14 mouse cellular contexts compared by ENCODE assay signal in genomic region chr19:23036782-23037477, GRCm38 (mm10).
DNase-seq lines count a peak whose midpoint lies in the region; ATAC-seq and TF ChIP-seq lines count a peak whose summit lies in the region.
"Had no signal": no experiment of that assay in that cellular context is flagged by ENCODE, and none has a peak within 500 bp of the region (broad histone marks: within the 10 kb centered on the region; RNA-seq: fewer than 3 reads in every experiment).

No protein-coding gene starts in this region.

- DNase-seq in hindbrain, embryonic 14.5 days (ENCODE audit: low spot score): no peak
- no peak for DNase-seq in testis, postnatal 10 days (ENCODE audit: low spot score)
- peak; percentile 35 to 75 for DNase-seq in layer of hippocampus, adult 18-20 months (ENCODE audit: low spot score in 2 of 2)
- DNase-seq in thymus, postnatal 25 days: peak; percentile 15
- DNase-seq in c-Kit-positive CD71-positive TER-119-positive erythroid progenitor cells, embryonic 14.5 days (ENCODE audit: low spot score): no peak
- DNase-seq in cerebellum, adult 9-11 months: no peak
- DNase-seq: spleen, adult 18-20 months had no signal

- H3K36me3 ChIP-seq in hindbrain, embryonic 16.5 days (ENCODE audit: control insufficient read depth, insufficient read depth, low read length): no peaks in the 10 kb centered on the region
- H3K36me3 ChIP-seq in hindbrain, embryonic 14.5 days (replicated peaks; ENCODE audit: control insufficient read depth, insufficient read depth): no peaks in the 10 kb centered on the region
- H3K36me3 ChIP-seq in testis, adult 2 months (ENCODE audit: control insufficient read depth, insufficient read depth, low read length): no peaks in the 10 kb centered on the region
- H3K36me3 ChIP-seq: heart, embryonic 15.5 days; midbrain, embryonic 13.5 days; neural tube, embryonic 12.5 days had no signal

- no peak for TF ChIP-seq CTCF in testis, adult 2 months (IDR thresholded peaks at IDR 0.05; ENCODE audit: control insufficient read depth, insufficient read depth, insufficient replicate concordance, low read depth, low read length)

- ATAC-seq in hindbrain, embryonic 16.5 days: peak; percentile 45; the same call in 1 of the 2 replicates
- ATAC-seq in hindbrain, embryonic 14.5 days (ENCODE audit: low FRiP score): no peak
- ATAC-seq: activated CD4-positive, CD25-positive, alpha-beta regulatory T cell, adult 4 months; lung, postnatal 0 days; midbrain, embryonic 13.5 days had no signal

- H3K4me2 ChIP-seq in hindbrain, embryonic 16.5 days (ENCODE audit: low read length): no peak overlapping the region
- no peak overlapping the region for H3K4me2 ChIP-seq in hindbrain, embryonic 14.5 days (replicated peaks)
- H3K4me2 ChIP-seq: heart, embryonic 15.5 days; midbrain, embryonic 13.5 days; neural tube, embryonic 12.5 days had no signal

- no peaks in the 10 kb centered on the region for H3K9me3 ChIP-seq in hindbrain, embryonic 16.5 days (ENCODE audit: control insufficient read depth, low read length)
- H3K9me3 ChIP-seq in hindbrain, embryonic 14.5 days (ENCODE audit: control insufficient read depth, low read length): no peaks in the 10 kb centered on the region
- H3K9me3 ChIP-seq: heart, embryonic 15.5 days; midbrain, embryonic 13.5 days; neural tube, embryonic 12.5 days had no signal

- TF ChIP-seq POLR2A in testis, adult 2 months (IDR thresholded peaks at IDR 0.05; ENCODE audit: control insufficient read depth, low read depth, low read length): peak; percentile 33; the same call in 1 of the 2 replicates

- 39% methylated on average over 11 of the region's 11 CpGs for WGBS in hindbrain, embryonic 16.5 days
- whole genome bisulfite sequencing in hindbrain, embryonic 14.5 days: 46% methylated on average over 11 of the region's 11 CpGs

- H3K27ac ChIP-seq in hindbrain, embryonic 16.5 days (ENCODE audit: low read depth, low read length): no peak overlapping the region
- H3K27ac ChIP-seq in hindbrain, embryonic 14.5 days: no peak overlapping the region
- no peak overlapping the region for H3K27ac ChIP-seq in testis, adult 2 months (ENCODE audit: control insufficient read depth, insufficient read depth, low read depth, low read length)
- H3K27ac ChIP-seq: heart, embryonic 15.5 days; midbrain, embryonic 13.5 days; neural tube, embryonic 12.5 days had no signal

- no peaks in the 10 kb centered on the region for H3K27me3 ChIP-seq in hindbrain, embryonic 16.5 days (replicated peaks; ENCODE audit: control insufficient read depth, insufficient read depth, low read length)
- H3K27me3 ChIP-seq in hindbrain, embryonic 14.5 days (ENCODE audit: control insufficient read depth, insufficient read depth, low read length): no peaks in the 10 kb centered on the region
- H3K27me3 ChIP-seq in testis, adult 2 months (ENCODE audit: control insufficient read depth, insufficient read depth, low read length): no peaks in the 10 kb centered on the region
- H3K27me3 ChIP-seq: heart, embryonic 15.5 days; midbrain, embryonic 13.5 days; neural tube, embryonic 12.5 days had no signal

- no peaks in the 10 kb centered on the region for H3K4me1 ChIP-seq in hindbrain, embryonic 16.5 days (ENCODE audit: control insufficient read depth, insufficient read depth, low read depth, low read length)
- H3K4me1 ChIP-seq in hindbrain, embryonic 14.5 days (replicated peaks; ENCODE audit: control insufficient read depth, insufficient read depth, low read length): no peaks in the 10 kb centered on the region
- no peaks in the 10 kb centered on the region; the same call in none of the 2 replicates for H3K4me1 ChIP-seq in testis, adult 2 months (ENCODE audit: control insufficient read depth, insufficient read depth, low read length)
- H3K4me1 ChIP-seq: heart, embryonic 15.5 days; midbrain, embryonic 13.5 days; neural tube, embryonic 12.5 days had no signal

- H3K9ac ChIP-seq in hindbrain, embryonic 16.5 days (ENCODE audit: low read depth, low read length): no peak overlapping the region
- no peak overlapping the region for H3K9ac ChIP-seq in hindbrain, embryonic 14.5 days
- H3K9ac ChIP-seq: heart, embryonic 15.5 days; midbrain, embryonic 13.5 days; neural tube, embryonic 12.5 days had no signal

- H3K4me3 ChIP-seq in hindbrain, embryonic 16.5 days (ENCODE audit: low read length): no peak overlapping the region
- H3K4me3 ChIP-seq in hindbrain, embryonic 14.5 days (replicated peaks; ENCODE audit: low read length): no peak overlapping the region
- peak overlapping the region; percentile 83 for H3K4me3 ChIP-seq in testis, adult 2 months (ENCODE audit: control insufficient read depth, low read depth, low read length)
- H3K4me3 ChIP-seq: heart, embryonic 15.5 days; midbrain, embryonic 13.5 days; neural tube, embryonic 12.5 days had no signal

Comparison
In these comparisons a context has a peak if more than half of its experiments do, and no peak if none do; other contexts are left out.
1. DNase-seq: peak in layer of hippocampus, adult 18-20 months (2 of 2) and thymus, postnatal 25 days (single experiment); none in hindbrain, embryonic 14.5 days (single experiment), testis, postnatal 10 days (single experiment), c-Kit-positive CD71-positive TER-119-positive erythroid progenitor cells, embryonic 14.5 days (single experiment) and cerebellum, adult 9-11 months (single experiment).